Mouse (Mus musculus): Measurements from ENCODE around the gene Polr1d.

The Polr1d gene

GRCm38 (mm10) chr5:147055572-147056245 is 21.1 kb upstream of the Polr1d start:
- DNase-seq (ENCODE audit: low spot score) = no peak

DNA sequence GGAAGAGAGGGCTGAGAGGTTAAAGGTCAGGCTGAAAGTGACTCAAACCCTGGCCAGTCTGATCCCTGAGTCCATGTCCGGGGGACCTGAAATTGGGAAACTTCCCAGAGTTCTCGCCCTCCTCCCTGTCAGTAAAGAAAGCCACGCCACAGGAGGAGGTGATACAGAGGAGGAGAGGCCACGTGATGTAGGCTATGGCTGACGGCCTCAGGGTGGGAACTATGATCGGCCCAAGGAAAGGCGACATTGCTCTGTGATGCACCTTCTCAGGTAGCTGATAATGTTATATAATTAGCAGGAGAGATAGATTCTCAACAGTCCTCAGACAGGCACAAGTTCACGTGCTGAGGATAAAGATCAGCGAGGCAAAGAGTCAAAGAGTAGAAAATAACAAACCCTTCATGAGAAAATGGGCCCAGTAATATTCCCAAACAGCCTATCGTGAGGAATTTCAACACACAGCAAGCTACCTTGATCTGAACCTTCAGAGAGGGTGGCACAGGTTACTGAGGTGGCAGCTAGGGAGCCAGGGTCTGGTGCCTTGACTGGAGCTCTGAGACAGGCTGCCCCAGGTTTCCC is 20.0 kb upstream of the Polr1d start:
- peak; percentile 42 for DNase-seq (ENCODE audit: low spot score)

DNA sequence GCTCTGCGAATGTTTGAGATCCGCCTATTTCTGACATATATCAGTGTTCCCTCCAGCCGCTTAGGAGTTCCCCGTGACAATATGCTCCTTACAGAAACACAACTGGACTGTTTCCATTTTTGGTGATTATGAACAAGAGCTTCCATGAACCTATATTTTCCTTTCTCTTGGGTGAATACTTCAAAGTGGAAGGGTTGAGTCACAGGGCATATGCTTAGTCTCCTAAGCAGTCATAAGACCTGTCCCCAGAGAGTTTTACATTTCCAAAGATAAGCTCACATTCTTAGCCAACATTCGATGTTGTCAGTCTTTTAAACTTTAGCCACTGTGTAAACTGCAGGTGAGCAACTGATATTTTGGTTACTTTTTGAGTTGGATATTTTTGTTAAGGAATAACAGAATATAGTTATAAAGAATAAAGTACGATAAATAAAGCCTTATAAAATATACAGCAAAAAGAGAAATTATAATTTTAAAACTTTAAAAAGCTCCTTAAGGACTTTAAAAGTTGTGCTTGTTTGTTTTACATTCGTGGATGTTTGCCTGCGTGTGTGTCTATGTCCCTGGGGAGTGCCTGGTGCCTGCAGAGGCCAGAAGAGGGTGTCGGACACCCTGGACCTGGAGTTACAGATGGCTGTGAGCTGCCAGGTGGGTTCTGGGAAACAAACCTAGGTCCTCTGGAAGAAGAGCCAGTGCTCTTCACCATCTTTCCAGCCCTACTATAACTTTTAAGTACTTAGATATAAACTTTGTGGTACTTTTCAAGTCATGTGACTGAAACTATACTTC is 19.0 kb upstream of the Polr1d start:
- no peak for DNase-seq (ENCODE audit: low spot score)

- DNase-seq (ENCODE audit: low spot score) = no peak
These were observed 18.2 kb upstream of the Polr1d start for GRCm38 (mm10) chr5:147058661-147059060.

DNA sequence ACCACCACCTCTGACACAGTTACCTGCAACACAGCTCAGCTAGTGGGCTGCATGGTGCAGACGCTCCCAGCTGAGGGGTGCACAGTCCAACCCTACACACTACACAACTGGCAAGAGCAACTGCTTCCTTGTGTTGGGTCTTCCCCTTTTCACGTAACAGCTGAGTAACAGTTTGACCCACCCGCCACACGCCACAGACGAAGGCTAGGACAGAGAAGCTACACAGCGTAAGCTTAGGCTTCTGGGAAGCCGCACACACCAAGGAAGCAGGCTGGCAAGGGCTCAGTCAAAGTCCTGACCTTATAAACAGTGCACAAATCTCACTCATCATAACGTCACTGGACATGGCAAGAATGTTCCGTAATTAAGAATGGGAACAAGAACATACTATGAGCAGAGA is 17.5 kb upstream of the Polr1d start:
- no peak for DNase-seq (ENCODE audit: low spot score)

GRCm38 (mm10) chr5:147060024-147060423 is 16.8 kb upstream of the Polr1d start:
- DNase-seq (ENCODE audit: low spot score) = no peak

DNA sequence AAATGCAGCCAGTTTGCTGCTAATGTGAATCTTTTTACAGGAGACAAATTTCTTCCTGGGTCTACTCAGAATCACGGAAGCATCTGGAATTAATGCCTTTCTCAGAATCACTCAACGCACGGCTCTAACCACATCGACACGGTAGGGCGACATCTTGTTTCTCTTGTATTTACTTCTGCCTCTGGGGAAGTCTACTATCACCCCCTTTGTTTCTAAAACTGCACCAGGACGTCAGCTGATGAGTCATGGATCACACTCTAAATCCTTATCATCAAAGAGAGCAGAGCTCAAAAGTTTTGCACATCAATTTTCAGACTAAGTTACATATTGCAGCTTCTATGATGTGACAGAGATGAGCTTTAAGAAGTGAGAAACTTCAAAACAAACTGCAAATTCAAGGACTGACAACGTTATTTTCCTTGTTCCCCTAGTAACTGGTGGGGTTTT is 13.6 kb upstream of the Polr1d start:
- DNase-seq (ENCODE audit: low spot score) = no peak

GRCm38 (mm10) chr5:147066129-147066528 is 10.7 kb upstream of the Polr1d start:
- DNase-seq (ENCODE audit: low spot score) = no peak

- DNase-seq (ENCODE audit: low spot score) = peak; percentile 67
These were observed 9.9 kb upstream of the Polr1d start for GRCm38 (mm10) chr5:147066965-147067364.

- DNase-seq (ENCODE audit: low spot score) = no peak
These were observed 8.0 kb upstream of the Polr1d start for GRCm38 (mm10) chr5:147068876-147069275.

- no peak for DNase-seq (ENCODE audit: low spot score)
These were observed 5.9 kb upstream of the Polr1d start for GRCm38 (mm10) chr5:147070791-147071516.

DNA sequence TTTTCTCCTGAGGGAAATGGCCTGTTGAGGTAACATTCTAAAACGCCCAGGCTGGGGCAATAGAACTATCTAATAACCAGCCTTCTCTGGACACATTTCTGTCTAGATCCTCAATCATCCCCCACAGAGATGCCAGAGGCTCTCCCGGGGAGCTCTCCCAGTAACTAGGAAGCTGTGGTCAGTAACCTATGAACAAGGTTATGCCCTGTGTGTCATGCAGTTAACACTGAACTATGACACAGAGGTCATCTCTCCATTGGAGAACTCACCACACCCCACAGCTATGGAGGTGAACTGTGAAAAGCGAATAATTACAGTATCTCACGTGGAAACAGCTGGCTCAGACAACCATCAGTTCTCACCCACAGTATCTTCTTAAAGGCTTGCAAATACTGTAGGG is 5.0 kb upstream of the Polr1d start:
- no peak for DNase-seq (ENCODE audit: low spot score)

- DNase-seq (ENCODE audit: low spot score) = no peak
These were observed 3.0 kb upstream of the Polr1d start for GRCm38 (mm10) chr5:147073805-147074204.

GRCm38 (mm10) chr5:147075103-147076025 is 1.5 kb upstream of the Polr1d start:
- DNase-seq (ENCODE audit: low spot score) = peak; percentile 79

GRCm38 (mm10) chr5:147076026-147076798 is 638 bp upstream of the Polr1d start, which contains the start of gene Lnx2:
TSS of gene Lnx2 (minus strand) at chr5:147076586.
- DNase-seq (ENCODE audit: low spot score) = peak; percentile 98

DNA sequence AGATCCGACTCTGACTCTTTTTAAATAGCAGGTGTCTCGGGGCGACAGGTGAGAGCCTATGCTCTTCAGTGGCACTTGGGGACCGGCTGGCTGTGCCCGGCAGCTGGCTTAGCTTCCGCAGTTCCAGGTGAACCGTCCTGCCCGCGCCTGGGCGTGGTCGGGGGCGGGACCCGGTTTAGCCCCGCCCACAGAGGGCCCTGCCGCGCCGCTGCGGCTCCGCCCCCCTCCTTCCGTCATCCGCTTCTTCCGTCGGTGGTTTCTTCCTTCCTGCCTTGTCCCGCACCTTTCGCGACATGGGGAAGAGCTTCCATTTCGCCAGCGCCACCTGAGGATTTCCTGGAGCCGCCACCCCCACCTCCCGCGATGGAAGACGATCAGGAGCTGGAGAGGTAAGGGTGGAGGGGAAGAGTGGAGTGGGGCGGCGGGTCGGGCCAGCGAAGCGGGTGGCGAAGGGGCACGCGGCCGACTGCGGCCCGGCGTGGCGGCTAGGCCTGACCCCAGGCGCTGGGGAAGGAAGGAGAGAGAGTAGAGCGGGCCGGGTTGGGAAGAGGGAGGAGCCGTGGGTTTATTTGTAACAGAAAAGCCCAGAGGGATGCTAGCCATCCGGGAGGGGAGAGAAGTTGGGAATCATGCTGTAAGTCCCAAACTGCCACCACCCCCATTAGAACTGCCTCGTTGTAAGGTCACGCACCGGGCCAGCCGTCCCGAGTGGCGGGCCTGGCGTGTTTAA is 620 bp downstream of the Polr1d start:
- peak; percentile 92 for DNase-seq (ENCODE audit: low spot score)

DNA sequence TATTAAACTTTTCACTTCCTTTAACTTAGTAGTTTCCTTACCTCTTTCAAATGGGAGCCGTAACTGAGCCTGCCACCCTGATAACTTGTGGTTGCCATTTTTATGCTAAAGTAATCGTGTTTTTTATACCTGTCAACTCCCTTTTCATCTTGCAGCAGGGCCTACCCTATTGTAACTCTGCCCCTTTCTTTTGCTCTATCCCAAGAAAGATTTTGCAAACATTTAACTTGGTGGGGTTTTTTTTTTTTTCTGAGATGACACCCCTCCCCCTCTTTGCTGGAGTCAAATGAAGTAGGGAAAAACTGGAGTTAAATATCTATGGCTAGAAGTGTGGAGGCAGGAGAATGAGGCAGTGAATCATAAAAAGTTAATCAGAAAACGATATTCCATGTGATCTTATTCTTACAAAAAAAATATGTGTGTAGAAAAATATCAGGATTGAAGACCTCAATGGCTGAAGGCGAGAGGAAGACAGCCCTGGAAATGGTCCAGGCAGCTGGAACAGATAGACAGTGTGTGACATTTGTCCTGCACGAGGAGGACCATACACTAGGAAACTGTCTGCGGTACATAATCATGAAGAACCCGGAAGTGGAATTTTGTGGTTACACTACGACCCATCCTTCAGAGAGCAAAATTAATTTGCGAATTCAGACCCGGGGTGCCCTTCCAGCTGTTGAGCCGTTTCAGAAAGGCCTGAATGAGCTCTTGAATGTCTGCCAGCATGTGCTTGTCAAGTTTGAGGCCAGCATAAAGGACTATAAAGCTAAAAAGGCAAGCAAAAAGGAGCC is 1.5 kb downstream of the Polr1d start:
- no peak for DNase-seq (ENCODE audit: low spot score)

- no peak for DNase-seq (ENCODE audit: low spot score)
These were observed 8.5 kb downstream of the Polr1d start for GRCm38 (mm10) chr5:147085201-147085894.
